Comparison of ENCODE assay signal across 8 mouse cellular contexts in the genomic region with DNA sequence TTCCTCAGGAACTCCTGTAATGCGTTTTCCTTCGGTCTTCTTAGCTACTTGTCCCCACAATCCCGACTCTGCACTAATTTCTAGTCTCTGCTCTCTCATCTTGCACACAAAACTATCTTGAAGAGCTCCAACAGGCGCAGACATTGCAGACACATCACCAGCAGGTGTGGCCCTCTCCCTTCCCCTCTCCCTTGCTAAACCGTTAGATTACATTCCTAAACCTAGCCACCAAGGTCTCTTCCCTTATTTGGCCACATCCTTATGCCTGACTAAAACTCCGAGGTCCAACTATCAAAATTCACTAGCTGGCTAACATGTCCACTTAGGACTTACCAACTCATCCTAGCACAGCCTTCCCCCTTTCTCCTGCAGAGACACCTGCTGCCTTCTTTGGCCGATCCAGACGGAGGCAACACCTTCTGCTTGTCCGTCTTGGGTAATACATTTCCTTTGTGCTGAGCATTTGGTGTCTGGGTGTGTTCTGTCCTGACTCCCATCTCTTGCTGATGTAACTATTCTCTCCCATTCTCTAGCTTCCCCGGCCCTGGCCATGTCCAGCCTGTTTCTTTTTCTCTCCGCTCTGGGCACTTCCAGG. TPM values are rescaled to one million over a fixed set of nuclear protein-coding genes. Genes with fewer than 3 reads are reported as not detected.
DNase-seq lines count a peak whose midpoint lies in the region; ATAC-seq and TF ChIP-seq lines count a peak whose summit lies in the region.

No protein-coding gene starts in this region.

- peak overlapping the region; percentile 84 for H3K4me3 ChIP-seq in hindbrain, embryonic 10.5 days
- H3K4me3 ChIP-seq in hindbrain, embryonic 11.5 days (ENCODE audit: low read depth, low read length) = no peak overlapping the region; the same call in 1 of the 2 replicates
- peak overlapping the region; percentile 96; the same call in 1 of the 2 replicates for H3K4me3 ChIP-seq in heart, postnatal 0 days (ENCODE audit: low read depth, low read length)
- H3K4me3 ChIP-seq in midbrain, embryonic 13.5 days (replicated peaks) = peak overlapping the region; percentile 85

- peak overlapping the region; percentile 91 for H3K27ac ChIP-seq in hindbrain, embryonic 10.5 days
- H3K27ac ChIP-seq in hindbrain, embryonic 11.5 days (ENCODE audit: low read depth, low read length) = no peak overlapping the region
- H3K27ac ChIP-seq in heart, postnatal 0 days (ENCODE audit: low read depth) = peak overlapping the region; percentile 85
- H3K27ac ChIP-seq in midbrain, embryonic 13.5 days = no peak overlapping the region

- peaks cover 21% of the 10 kb centered on the region for H3K36me3 ChIP-seq in hindbrain, embryonic 10.5 days
- no peaks in the 10 kb centered on the region for H3K36me3 ChIP-seq in hindbrain, embryonic 11.5 days (ENCODE audit: control insufficient read depth, insufficient read depth, low read length)
- H3K36me3 ChIP-seq in heart, postnatal 0 days (replicated peaks; ENCODE audit: control insufficient read depth, insufficient read depth, low read length) = no peaks in the 10 kb centered on the region
- H3K36me3 ChIP-seq in midbrain, embryonic 13.5 days = 0 out of 2 replicates have a peak, but pooled peaks cover 5% of the 10 kb centered on the region

- WGBS in hindbrain, embryonic 10.5 days = 80% methylated on average over 11 of the region's 11 CpGs
- 81% methylated on average over 11 of the region's 11 CpGs for WGBS in hindbrain, embryonic 11.5 days
- WGBS in heart, postnatal 0 days = 44% methylated on average over 11 of the region's 11 CpGs
- WGBS in midbrain, embryonic 13.5 days = 84% methylated on average over 11 of the region's 11 CpGs

- TF ChIP-seq CTCF in heart, postnatal 0 days (IDR thresholded peaks at IDR 0.05; ENCODE audit: low read depth) = no peak

- H3K4me2 ChIP-seq in hindbrain, embryonic 11.5 days (replicated peaks; ENCODE audit: low read depth, low read length) = no peak overlapping the region; the same call in 1 of the 2 replicates
- peak overlapping the region; percentile 70 for H3K4me2 ChIP-seq in heart, postnatal 0 days (ENCODE audit: low read depth, low read length)
- peak overlapping the region; percentile 84 for H3K4me2 ChIP-seq in midbrain, embryonic 13.5 days (replicated peaks)

- no peaks in the 10 kb centered on the region for H3K9me3 ChIP-seq in hindbrain, embryonic 10.5 days
- no peaks in the 10 kb centered on the region for H3K9me3 ChIP-seq in hindbrain, embryonic 11.5 days (ENCODE audit: control insufficient read depth, low read length)
- H3K9me3 ChIP-seq in heart, postnatal 0 days (replicated peaks; ENCODE audit: control insufficient read depth, low read length) = 0 out of 2 replicates have a peak, but pooled peaks cover 5% of the 10 kb centered on the region
- no peaks in the 10 kb centered on the region for H3K9me3 ChIP-seq in midbrain, embryonic 13.5 days

- peaks cover 23% of the 10 kb centered on the region for H3K4me1 ChIP-seq in hindbrain, embryonic 10.5 days (replicated peaks)
- no peaks in the 10 kb centered on the region for H3K4me1 ChIP-seq in hindbrain, embryonic 11.5 days (replicated peaks; ENCODE audit: control insufficient read depth, insufficient read depth, low read length)
- peaks cover 15% of the 10 kb centered on the region for H3K4me1 ChIP-seq in heart, postnatal 0 days (ENCODE audit: control insufficient read depth, insufficient read depth)
- peaks cover 19% of the 10 kb centered on the region for H3K4me1 ChIP-seq in midbrain, embryonic 13.5 days (replicated peaks)

- DNase-seq in hindbrain, embryonic 10.5 days (ENCODE audit: low spot score) = no peak
- DNase-seq in hindbrain, embryonic 11.5 days (ENCODE audit: low spot score) = no peak
- DNase-seq in NIH3T3 (ENCODE audit: low read depth) = peak; percentile 28
- DNase-seq in heart, postnatal 0 days (ENCODE audit: low spot score) = peak; percentile 24
- DNase-seq in layer of hippocampus, adult 9-10 months (ENCODE audit: low spot score) = no peak
- no peak for DNase-seq in gastrocnemius, postnatal 25 days
- DNase-seq in left cerebral cortex, adult 11 months (ENCODE audit: low spot score) = no peak

- no peak for ATAC-seq in hindbrain, embryonic 11.5 days (ENCODE audit: low FRiP score)
- no peak for ATAC-seq in heart, postnatal 0 days (ENCODE audit: insufficient read depth, low read depth)
- no peak for ATAC-seq in midbrain, embryonic 13.5 days

- no peak for TF ChIP-seq EP300 in heart, postnatal 0 days (IDR thresholded peaks at IDR 0.05; ENCODE audit: low read depth)

- no peak overlapping the region for H3K9ac ChIP-seq in hindbrain, embryonic 11.5 days (ENCODE audit: low read depth, low read length)
- peak overlapping the region; percentile 60; the same call in 1 of the 2 replicates for H3K9ac ChIP-seq in heart, postnatal 0 days (replicated peaks; ENCODE audit: low read depth, low read length)
- 0 out of 2 replicates have a peak overlapping the region, but pooled peaks have one; percentile 56 for H3K9ac ChIP-seq in midbrain, embryonic 13.5 days (replicated peaks)

- H3K27me3 ChIP-seq in hindbrain, embryonic 10.5 days (ENCODE audit: insufficient read depth, poor library complexity, severe bottlenecking) = no peaks in the 10 kb centered on the region
- H3K27me3 ChIP-seq in hindbrain, embryonic 11.5 days (ENCODE audit: control insufficient read depth, insufficient read depth, low read length) = no peaks in the 10 kb centered on the region
- no peaks in the 10 kb centered on the region for H3K27me3 ChIP-seq in heart, postnatal 0 days (ENCODE audit: control insufficient read depth, insufficient read depth, low read length)
- H3K27me3 ChIP-seq in midbrain, embryonic 13.5 days = no peaks in the 10 kb centered on the region

RNA-seq across cellular contexts. Expression of a gene that starts 1.0 kb away (rescaled TPM):
- 70.6 and 94.1 TPM in 2 replicates for polyA plus RNA-seq in hindbrain, embryonic 10.5 days (2016; fragmentation: Nextera tagmentation; extraction: Ambion mirVana)
- polyA plus RNA-seq in hindbrain, embryonic 11.5 days (2014; fragmentation: Nextera tagmentation; extraction: Ambion mirVana) = 82.8 and 95.8 TPM in 2 replicates
- total RNA-seq in heart, postnatal 0 days (2014; rRNA removed; ENCODE audit: low replicate concordance) = 11.4 and 23.6 TPM in 2 replicates
- polyA plus RNA-seq in heart, postnatal 0 days (2015; fragmentation: Nextera tagmentation; extraction: Ambion mirVana) = 18.6 and 19.1 TPM in 2 replicates
- polyA plus RNA-seq in midbrain, embryonic 13.5 days (2015; fragmentation: Nextera tagmentation; extraction: Ambion mirVana) = 44.9 and 45.1 TPM in 2 replicates
- 1 to 10 TPM; 6.0 TPM for total RNA-seq in gastrocnemius, postnatal 25 days (2021)

RNA-seq across cellular contexts. Expression of a gene that starts 47.4 kb away (rescaled TPM):
- 22.0 and 22.2 TPM in 2 replicates for polyA plus RNA-seq in hindbrain, embryonic 10.5 days (2016; fragmentation: Nextera tagmentation; extraction: Ambion mirVana)
- polyA plus RNA-seq in hindbrain, embryonic 11.5 days (2014; fragmentation: Nextera tagmentation; extraction: Ambion mirVana) = 18.2 and 20.3 TPM in 2 replicates
- 5.1 and 6.8 TPM in 2 replicates for total RNA-seq in heart, postnatal 0 days (2014; rRNA removed; ENCODE audit: low replicate concordance)
- 4.1 and 4.2 TPM in 2 replicates for polyA plus RNA-seq in heart, postnatal 0 days (2015; fragmentation: Nextera tagmentation; extraction: Ambion mirVana)
- polyA plus RNA-seq in midbrain, embryonic 13.5 days (2015; fragmentation: Nextera tagmentation; extraction: Ambion mirVana) = 32.4 and 33.1 TPM in 2 replicates
- 1 to 10 TPM; 3.8 to 4.8 TPM for total RNA-seq in gastrocnemius, postnatal 25 days (2021)

RNA-seq across cellular contexts. Expression of a gene that starts 52.3 kb away (rescaled TPM):
- polyA plus RNA-seq in hindbrain, embryonic 10.5 days (2016; fragmentation: Nextera tagmentation; extraction: Ambion mirVana) = 131 and 147 TPM in 2 replicates
- polyA plus RNA-seq in hindbrain, embryonic 11.5 days (2014; fragmentation: Nextera tagmentation; extraction: Ambion mirVana) = 176 and 181 TPM in 2 replicates
- total RNA-seq in heart, postnatal 0 days (2014; rRNA removed; ENCODE audit: low replicate concordance) = 46.1 and 52.8 TPM in 2 replicates
- polyA plus RNA-seq in heart, postnatal 0 days (2015; fragmentation: Nextera tagmentation; extraction: Ambion mirVana) = 99.0 and 105 TPM in 2 replicates
- 140 and 146 TPM in 2 replicates for polyA plus RNA-seq in midbrain, embryonic 13.5 days (2015; fragmentation: Nextera tagmentation; extraction: Ambion mirVana)
- 10 to 100 TPM; 22.8 to 24.2 TPM for total RNA-seq in gastrocnemius, postnatal 25 days (2021)

Comparison
In these comparisons a context has a peak if more than half of its experiments do, and no peak if none do; other contexts are left out.
1. H3K27ac ChIP-seq: peak in hindbrain, embryonic 10.5 days (single experiment) and heart, postnatal 0 days (single experiment); none in hindbrain, embryonic 11.5 days (single experiment) and midbrain, embryonic 13.5 days (single experiment).
2. DNase-seq: peak in NIH3T3 (single experiment) and heart, postnatal 0 days (single experiment); none in hindbrain, embryonic 10.5 days (single experiment), hindbrain, embryonic 11.5 days (single experiment), layer of hippocampus, adult 9-10 months (single experiment), gastrocnemius, postnatal 25 days (single experiment) and left cerebral cortex, adult 11 months (single experiment).